Mouse (Mus musculus) hindbrain, embryonic 15.5 days (tissue): ENCODE measurements around the gene Hsf2bp. TPM values are rescaled to one million over a fixed set of nuclear protein-coding genes. Genes with fewer than 3 reads are reported as not detected.

Experiments
- ATAC-seq: fragments of 200-750 bp; cut with Nextera tagmentation; 2 replicates; pipeline ENCODE4 v1.8.0; 2017; ENCODE audit warnings: low read depth, moderate number of reproducible peaks, moderate TSS enrichment; ENCODE audit not compliant: low FRiP score
- H3K27ac ChIP-seq: fragments of 300-500 bp; sonication (generic); replicated peaks from 2 replicates; pipeline ENCODE4 v1.5.1; 2015; ENCODE audit warnings: mild to moderate bottlenecking, inconsistent platforms
- H3K27me3 ChIP-seq: fragments of 300-500 bp; sonication (generic); 2 replicates; pipeline ENCODE4 v1.6.1; 2015; ENCODE audit warnings: control low read depth, inconsistent platforms
- H3K36me3 ChIP-seq: fragments of 300-500 bp; sonication (generic); 2 replicates; pipeline ENCODE4 v1.6.1; 2015; ENCODE audit warnings: control low read depth, inconsistent platforms
- H3K4me1 ChIP-seq: fragments of 300-500 bp; sonication (generic); replicated peaks from 2 replicates; pipeline ENCODE4 v1.6.1; 2015; ENCODE audit warnings: control low read depth, inconsistent platforms
- H3K4me2 ChIP-seq: fragments of 300-500 bp; sonication (generic); 2 replicates; pipeline ENCODE4 v1.6.1; 2015; ENCODE audit warnings: moderate library complexity, mild to moderate bottlenecking, inconsistent platforms
- H3K4me3 ChIP-seq: fragments of 300-500 bp; sonication (generic); 2 replicates; pipeline ENCODE4 v1.5.1; 2015; ENCODE audit warnings: mild to moderate bottlenecking, inconsistent platforms
- H3K9ac ChIP-seq: fragments of 300-500 bp; sonication (generic); 2 replicates; pipeline ENCODE4 v1.6.1; 2015; ENCODE audit warnings: inconsistent platforms
- H3K9me3 ChIP-seq: fragments of 300-500 bp; sonication (generic); 2 replicates; pipeline ENCODE4 v1.6.1; 2016; ENCODE audit warnings: control low read depth, inconsistent platforms
- WGBS: fragments of 180-500 bp; shearing (Covaris S2); methylation state at CpG from one replicate; pipeline ENCODE4 v1.1.7; 2015; 5-methylcytosine and 5-hydroxymethylcytosine counted together
- polyA plus RNA-seq: library from polyadenylated mRNA; unstranded; fragments of >200 nt; fragmentation: Nextera tagmentation; extraction: Ambion mirVana; gene quantifications from 2 replicates; pipeline ENCODE4 v1.2.1, GENCODE M21; 2015

The Hsf2bp gene
- polyA plus RNA-seq, 1 experiment from 2014 or later, result 0.48 TPM

- ATAC-seq, result no peak
- no peak overlapping the region for H3K4me3 ChIP-seq
- H3K9me3 ChIP-seq, result no peaks in the 10 kb centered on the region
- H3K27me3 ChIP-seq, result no peaks in the 10 kb centered on the region
- H3K27ac ChIP-seq, result no peak overlapping the region
- H3K36me3 ChIP-seq, result no peaks in the 10 kb centered on the region
- no peak overlapping the region for H3K4me2 ChIP-seq
- peaks cover 9% of the 10 kb centered on the region for H3K4me1 ChIP-seq
- H3K9ac ChIP-seq, result no peak overlapping the region
- WGBS, result 87% methylated on average over 10 of the region's 10 CpGs
These were observed 108.1 kb downstream of the Hsf2bp start for GRCm38 (mm10) chr17:31927895-31928626.

GRCm38 (mm10) chr17:31924229-31924628, 111.9 kb downstream of the Hsf2bp start:
- H3K36me3 ChIP-seq, result no peaks in the 10 kb centered on the region
- ATAC-seq, result no peak

GRCm38 (mm10) chr17:31923310-31923970, 112.7 kb downstream of the Hsf2bp start:
- Histone ChIP-seq H3K4me1 (no peaks in the 10 kb centered on the region), H3K4me3 (no peak overlapping the region), H3K9ac (no peak overlapping the region), H3K36me3 (no peaks in the 10 kb centered on the region), H3K27me3 (no peaks in the 10 kb centered on the region), H3K27ac (no peak overlapping the region), H3K9me3 (no peaks in the 10 kb centered on the region), H3K4me2 (no peak overlapping the region)
- 75% methylated on average over 7 of the region's 7 CpGs for WGBS
- no peak for ATAC-seq

More at GRCm38 (mm10) chr17:31924229-31924628, 111.9 kb downstream of the Hsf2bp start:
- H3K27me3 ChIP-seq, result no peaks in the 10 kb centered on the region
- H3K9ac ChIP-seq, result no peak overlapping the region
- 50% methylated on average over 4 of the region's 4 CpGs for WGBS
- no peak overlapping the region for H3K27ac ChIP-seq
- no peak overlapping the region for H3K4me3 ChIP-seq
- H3K9me3 ChIP-seq, result no peaks in the 10 kb centered on the region
- H3K4me1 ChIP-seq, result no peaks in the 10 kb centered on the region
- no peak overlapping the region for H3K4me2 ChIP-seq

- no peaks in the 10 kb centered on the region for H3K27me3 ChIP-seq
- no peaks in the 10 kb centered on the region for H3K9me3 ChIP-seq
- ATAC-seq, result no peak
- H3K4me2 ChIP-seq, result no peak overlapping the region
- no peak overlapping the region for H3K9ac ChIP-seq
- H3K27ac ChIP-seq, result no peak overlapping the region
- H3K4me3 ChIP-seq, result no peak overlapping the region
- H3K4me1 ChIP-seq, result no peaks in the 10 kb centered on the region
- H3K36me3 ChIP-seq, result no peaks in the 10 kb centered on the region
- WGBS, result 50% methylated on average over 9 of the region's 9 CpGs
These were observed 115.5 kb downstream of the Hsf2bp start for GRCm38 (mm10) chr17:31920589-31921190.

GRCm38 (mm10) chr17:31919599-31919998, 116.5 kb downstream of the Hsf2bp start:
- no peak for ATAC-seq
- no peak overlapping the region for H3K9ac ChIP-seq
- WGBS, result 90% methylated on average over 7 of the region's 7 CpGs

GRCm38 (mm10) chr17:31918374-31918773, 117.8 kb downstream of the Hsf2bp start:
- Histone ChIP-seq H3K36me3 (no peaks in the 10 kb centered on the region), H3K4me1 (no peaks in the 10 kb centered on the region), H3K4me2 (no peak overlapping the region), H3K27ac (no peak overlapping the region), H3K27me3 (no peaks in the 10 kb centered on the region), H3K4me3 (no peak overlapping the region), H3K9me3 (no peaks in the 10 kb centered on the region), H3K9ac (no peak overlapping the region)
- no peak for ATAC-seq
- 92% methylated on average over 8 of the region's 8 CpGs for WGBS

More at GRCm38 (mm10) chr17:31919599-31919998, 116.5 kb downstream of the Hsf2bp start:
- H3K4me1 ChIP-seq, result no peaks in the 10 kb centered on the region
- no peak overlapping the region for H3K4me3 ChIP-seq
- no peaks in the 10 kb centered on the region for H3K27me3 ChIP-seq
- H3K9me3 ChIP-seq, result no peaks in the 10 kb centered on the region
- H3K27ac ChIP-seq, result no peak overlapping the region
- H3K36me3 ChIP-seq, result no peaks in the 10 kb centered on the region
- H3K4me2 ChIP-seq, result no peak overlapping the region

GRCm38 (mm10) chr17:31916461-31916775, 119.7 kb downstream of the Hsf2bp start:
- H3K9me3 ChIP-seq, result no peaks in the 10 kb centered on the region
- no peaks in the 10 kb centered on the region for H3K36me3 ChIP-seq
- no peak overlapping the region for H3K4me2 ChIP-seq
- H3K9ac ChIP-seq, result no peak overlapping the region
- no peaks in the 10 kb centered on the region for H3K27me3 ChIP-seq
- 71% methylated on average over 6 of the region's 6 CpGs for whole genome bisulfite sequencing
- ATAC-seq, result no peak
- no peak overlapping the region for H3K4me3 ChIP-seq
- no peak overlapping the region for H3K27ac ChIP-seq
- peaks cover 10% of the 10 kb centered on the region; the same call in 1 of the 2 replicates for H3K4me1 ChIP-seq

GRCm38 (mm10) chr17:31915756-31916460, 120.2 kb downstream of the Hsf2bp start:
- no peak overlapping the region for H3K4me2 ChIP-seq
- H3K4me1 ChIP-seq, result peaks cover 10% of the 10 kb centered on the region; the same call in 1 of the 2 replicates
- no peak overlapping the region for H3K9ac ChIP-seq
- ATAC-seq, result no peak
- H3K9me3 ChIP-seq, result no peaks in the 10 kb centered on the region
- H3K36me3 ChIP-seq, result no peaks in the 10 kb centered on the region
- no peak overlapping the region for H3K4me3 ChIP-seq
- WGBS, result 88% methylated on average over 18 of the region's 18 CpGs
- H3K27me3 ChIP-seq, result no peaks in the 10 kb centered on the region
- H3K27ac ChIP-seq, result no peak overlapping the region

GRCm38 (mm10) chr17:31914323-31914722, 121.8 kb downstream of the Hsf2bp start:
- no peaks in the 10 kb centered on the region for H3K27me3 ChIP-seq
- H3K27ac ChIP-seq, result no peak overlapping the region
- ATAC-seq, result no peak
- no peak overlapping the region for H3K4me3 ChIP-seq
- 86% methylated on average over 5 of the region's 5 CpGs for WGBS
- H3K36me3 ChIP-seq, result no peaks in the 10 kb centered on the region
- H3K9ac ChIP-seq, result no peak overlapping the region
- H3K9me3 ChIP-seq, result no peaks in the 10 kb centered on the region
- H3K4me2 ChIP-seq, result no peak overlapping the region
- H3K4me1 ChIP-seq, result peaks cover 10% of the 10 kb centered on the region; the same call in 1 of the 2 replicates

- Histone ChIP-seq H3K27me3 (no peaks in the 10 kb centered on the region), H3K9me3 (no peaks in the 10 kb centered on the region), H3K9ac (no peak overlapping the region), H3K4me2 (no peak overlapping the region), H3K36me3 (no peaks in the 10 kb centered on the region), H3K4me1 (peaks cover 10% of the 10 kb centered on the region; the same call in 1 of the 2 replicates), H3K27ac (peak overlapping the region; percentile 8; the same call in 1 of the 2 replicates), H3K4me3 (no peak overlapping the region)
- ATAC-seq, result no peak
- 51% methylated on average over 18 of the region's 18 CpGs for WGBS
These were observed 123.1 kb downstream of the Hsf2bp start for GRCm38 (mm10) chr17:31912881-31913662.

- no peak overlapping the region for H3K4me2 ChIP-seq
- no peaks in the 10 kb centered on the region for H3K9me3 ChIP-seq
- H3K36me3 ChIP-seq, result no peaks in the 10 kb centered on the region
- H3K4me1 ChIP-seq, result peaks cover 10% of the 10 kb centered on the region; the same call in 1 of the 2 replicates
- 52% methylated on average over 16 of the region's 16 CpGs for WGBS
- no peak overlapping the region for H3K9ac ChIP-seq
- no peaks in the 10 kb centered on the region for H3K27me3 ChIP-seq
- peak overlapping the region; percentile 8; the same call in 1 of the 2 replicates for H3K27ac ChIP-seq
- H3K4me3 ChIP-seq, result no peak overlapping the region
- ATAC-seq, result no peak
These were observed 123.8 kb downstream of the Hsf2bp start for GRCm38 (mm10) chr17:31912387-31912786.
